Mouse (Mus musculus) layer of hippocampus, adult 9-10 months (tissue): ENCODE data around the gene Gm20388.

ENCODE experiments used
- DNase-seq: peaks from one replicate; pipeline ENCODE4 v3.0.0; 2022; ENCODE audit warnings: low spot score

The Gm20388 gene

GRCm38 (mm10) chr8:122526526-122527170, 2616.0 kb downstream of the Gm20388 start:
- DNase-seq: no peak

- no peak for DNase-seq
Measured at GRCm38 (mm10) chr8:122527937-122528336, 2617.3 kb downstream of the Gm20388 start.

GRCm38 (mm10) chr8:122529159-122529558, 2618.5 kb downstream of the Gm20388 start:
- DNase-seq: no peak

GRCm38 (mm10) chr8:122531312-122531711, 2620.7 kb downstream of the Gm20388 start:
- DNase-seq: no peak

- no peak for DNase-seq
Measured at GRCm38 (mm10) chr8:122537033-122537432, 2626.4 kb downstream of the Gm20388 start.

- DNase-seq: no peak
Measured at GRCm38 (mm10) chr8:122537812-122538211, 2627.2 kb downstream of the Gm20388 start.

GRCm38 (mm10) chr8:122538310-122539076, 2627.9 kb downstream of the Gm20388 start:
- no peak for DNase-seq

GRCm38 (mm10) chr8:122544138-122544537, 2633.5 kb downstream of the Gm20388 start:
- DNase-seq: no peak

GRCm38 (mm10) chr8:122546066-122546755, 2635.6 kb downstream of the Gm20388 start:
- DNase-seq: no peak

GRCm38 (mm10) chr8:122546811-122547453, 2636.3 kb downstream of the Gm20388 start:
- no peak for DNase-seq

- no peak for DNase-seq
Measured at GRCm38 (mm10) chr8:122547815-122548214, 2637.2 kb downstream of the Gm20388 start.

- DNase-seq: no peak
Measured at GRCm38 (mm10) chr8:122548331-122548730, 2637.7 kb downstream of the Gm20388 start.

GRCm38 (mm10) chr8:122548891-122549439, 2638.3 kb downstream of the Gm20388 start:
- no peak for DNase-seq

GRCm38 (mm10) chr8:122550234-122550994, 2639.8 kb downstream of the Gm20388 start:
- no peak for DNase-seq

GRCm38 (mm10) chr8:122550995-122551264, 2640.3 kb downstream of the Gm20388 start:
- DNase-seq: no peak

- peak; percentile 69 for DNase-seq
Measured at GRCm38 (mm10) chr8:122551265-122552051, 2640.8 kb downstream of the Gm20388 start, which contains the start of gene Piezo1. Gene Piezo1, minus strand, starts transcription at chr8:122551329.

GRCm38 (mm10) chr8:122554786-122555185, 2644.1 kb downstream of the Gm20388 start:
- no peak for DNase-seq

- no peak for DNase-seq
Measured at GRCm38 (mm10) chr8:122556030-122557009, 2645.7 kb downstream of the Gm20388 start.

- no peak for DNase-seq
Measured at GRCm38 (mm10) chr8:122557248-122558038, 2646.8 kb downstream of the Gm20388 start.
